Mouse (Mus musculus) liver, adult 2 months (tissue): ENCODE results near the gene Mical2. TPM values are rescaled to one million over a fixed set of nuclear protein-coding genes. Genes with fewer than 3 reads are reported as not detected.
A peak's percentile ranks its signal among the peaks of the same experiment; 100 is the strongest.

ENCODE experiments used
- DNase-seq: peaks from one replicate; pipeline ENCODE4 v3.0.0-alpha.2; 2011; ENCODE audit warnings: low read depth, low spot score; ENCODE audit errors: extremely low read depth
- H3K27ac ChIP-seq: fragments of 200-500 bp; replicated peaks from 2 replicates; pipeline ENCODE4 v1.5.1; 2012; ENCODE audit warnings: low read depth, mild to moderate bottlenecking, control low read depth, inconsistent platforms, low read length; ENCODE audit not compliant: insufficient read depth
- H3K27me3 ChIP-seq: fragments of 200-500 bp; 2 replicates; pipeline ENCODE4 v1.6.1; 2012; ENCODE audit warnings: mild to moderate bottlenecking, moderate library complexity, low read length, inconsistent platforms; ENCODE audit not compliant: control insufficient read depth, insufficient read depth
- H3K36me3 ChIP-seq: fragments of 200-500 bp; 2 replicates; pipeline ENCODE4 v1.6.1; 2012; ENCODE audit warnings: low read length, inconsistent platforms; ENCODE audit not compliant: control insufficient read depth, insufficient read depth
- H3K4me1 ChIP-seq: fragments of 200-500 bp; 2 replicates; pipeline ENCODE4 v1.6.1; 2011; ENCODE audit warnings: low read length; ENCODE audit not compliant: control insufficient read depth, insufficient read depth
- H3K4me3 ChIP-seq: fragments of 200-500 bp; 2 replicates; pipeline ENCODE4 v1.5.1; 2011; ENCODE audit warnings: low read depth, mild to moderate bottlenecking, control low read depth, low read length, moderate library complexity; ENCODE audit not compliant: insufficient read depth
- H3K79me2 ChIP-seq: fragments of 200-500 bp; 2 replicates; pipeline ENCODE4 v1.6.1; 2012; ENCODE audit warnings: inconsistent platforms, mild to moderate bottlenecking, low read length, moderate library complexity; ENCODE audit not compliant: control insufficient read depth, insufficient read depth
- H3K9ac ChIP-seq: fragments of 200-500 bp; 2 replicates; pipeline ENCODE4 v1.6.1; 2012; ENCODE audit warnings: low read depth, mild to moderate bottlenecking, control low read depth, inconsistent platforms, low read length
- CTCF ChIP-seq: fragments of 200-500 bp; IDR thresholded peaks from 2 replicates; pipeline ENCODE4 v1.5.1; 2011; ENCODE audit warnings: low read depth, low read length, control low read depth
- POLR2A ChIP-seq: fragments of 200-500 bp; IDR thresholded peaks from 2 replicates; pipeline ENCODE4 v1.6.1; 2011; ENCODE audit warnings: low read length, control low read depth; ENCODE audit not compliant: insufficient read depth; ENCODE audit errors: extremely low read depth
- WGBS: fragments of 180-500 bp; shearing (Covaris S2); methylation state at CpG from one replicate; pipeline ENCODE4 v1.1.7; 2018; 5-methylcytosine and 5-hydroxymethylcytosine counted together
- polyA plus RNA-seq: library from polyadenylated mRNA; depleted of rRNA; stranded (reverse); fragments of >200 nt; gene quantifications from 2 replicates; pipeline ENCODE4 v1.2.3, GENCODE M21; 2012
- total RNA-seq: library from RNA; depleted of rRNA; stranded (reverse); fragments of >200 nt; gene quantifications from 2 replicates; pipeline ENCODE4 v1.2.3, GENCODE M21; 2014

The Mical2 gene
- total and polyA plus RNA-seq, 2 experiments = 4.1 to 6.9 TPM

- Histone ChIP-seq H3K27me3 (no peaks in the 10 kb centered on the region), H3K36me3 (peaks cover 3% of the 10 kb centered on the region; the same call in 1 of the 2 replicates), H3K79me2 (peaks cover 29% of the 10 kb centered on the region; the same call in 1 of the 2 replicates), H3K4me1 (no peaks in the 10 kb centered on the region), H3K27ac (no peak overlapping the region), H3K9ac (no peak overlapping the region), H3K4me3 (no peak overlapping the region)
- no peak for DNase-seq
- WGBS = 74% methylated on average over 7 of the region's 7 CpGs
- TF ChIP-seq CTCF (no peak), POLR2A (no peak)
Observed at GRCm38 (mm10) chr7:112233345-112234005, 7.8 kb downstream of the Mical2 start.

GRCm38 (mm10) chr7:112234410-112234809 lies 8.8 kb downstream of the Mical2 start:
- H3K36me3 ChIP-seq = peaks cover 3% of the 10 kb centered on the region; the same call in 1 of the 2 replicates
- 94% methylated on average over 4 of the region's 4 CpGs for WGBS
- H3K27me3 ChIP-seq = no peaks in the 10 kb centered on the region
- DNase-seq = no peak
- peaks cover 20% of the 10 kb centered on the region; the same call in 1 of the 2 replicates for H3K79me2 ChIP-seq
- no peaks in the 10 kb centered on the region for H3K4me1 ChIP-seq
- H3K27ac ChIP-seq = no peak overlapping the region
- H3K4me3 ChIP-seq = no peak overlapping the region
- no peak for TF ChIP-seq POLR2A
- no peak for TF ChIP-seq CTCF
- no peak overlapping the region for H3K9ac ChIP-seq

GRCm38 (mm10) chr7:112235493-112235892 lies 9.8 kb downstream of the Mical2 start:
- Histone ChIP-seq H3K4me1 (no peaks in the 10 kb centered on the region), H3K9ac (no peak overlapping the region), H3K36me3 (peaks cover 3% of the 10 kb centered on the region; the same call in 1 of the 2 replicates), H3K27ac (no peak overlapping the region), H3K4me3 (no peak overlapping the region), H3K79me2 (peaks cover 20% of the 10 kb centered on the region; the same call in 1 of the 2 replicates), H3K27me3 (no peaks in the 10 kb centered on the region)
- DNase-seq = no peak
- no peak for TF ChIP-seq CTCF
- WGBS = 82% methylated on average over 4 of the region's 4 CpGs

- TF ChIP-seq POLR2A (no peak), CTCF (no peak)
- H3K4me1 ChIP-seq = no peaks in the 10 kb centered on the region
- peaks cover 3% of the 10 kb centered on the region; the same call in 1 of the 2 replicates for H3K36me3 ChIP-seq
- 96% methylated on average over 7 of the region's 7 CpGs for WGBS
- no peak overlapping the region for H3K4me3 ChIP-seq
- H3K27me3 ChIP-seq = no peaks in the 10 kb centered on the region
- peaks cover 8% of the 10 kb centered on the region; the same call in 1 of the 2 replicates for H3K79me2 ChIP-seq
- no peak for DNase-seq
- H3K27ac ChIP-seq = no peak overlapping the region
- no peak overlapping the region for H3K9ac ChIP-seq
Observed at GRCm38 (mm10) chr7:112237211-112237610, 11.6 kb downstream of the Mical2 start.

- TF ChIP-seq CTCF (no peak), POLR2A (no peak)
- peak; percentile 19 for DNase-seq
- 69% methylated on average over 3 of the region's 3 CpGs for WGBS
- Histone ChIP-seq H3K4me3 (no peak overlapping the region), H3K79me2 (peaks cover 8% of the 10 kb centered on the region; the same call in 1 of the 2 replicates), H3K27ac (no peak overlapping the region), H3K9ac (no peak overlapping the region), H3K36me3 (peaks cover 3% of the 10 kb centered on the region; the same call in 1 of the 2 replicates), H3K27me3 (no peaks in the 10 kb centered on the region), H3K4me1 (no peaks in the 10 kb centered on the region)
Observed at GRCm38 (mm10) chr7:112237868-112238267, 12.2 kb downstream of the Mical2 start.
